Mouse (Mus musculus) cortical plate, adult 2 months (tissue): Measurements from ENCODE around the gene Ly75.

Experiments
- CTCF ChIP-seq: fragments of 200-500 bp; IDR thresholded peaks from 2 replicates; pipeline ENCODE4 v1.5.1; 2011; ENCODE audit warnings: mild to moderate bottlenecking, control low read depth, low read length; ENCODE audit not compliant: insufficient read depth; ENCODE audit errors: extremely low read depth
- POLR2A ChIP-seq: fragments of 200-500 bp; IDR thresholded peaks from 2 replicates; pipeline ENCODE4 v1.6.1; 2011; ENCODE audit warnings: mild to moderate bottlenecking, low read length, control low read depth; ENCODE audit not compliant: insufficient read depth; ENCODE audit errors: extremely low read depth

- TF ChIP-seq POLR2A (no peak), CTCF (no peak)
Observed at GRCm38 (mm10) chr2:60409989-60410763, 27.1 kb upstream of the Ly75 start.
